Mouse (Mus musculus): ENCODE results near the gene Trmt10a. TPM values are rescaled to one million over a fixed set of nuclear protein-coding genes. Genes with fewer than 3 reads are reported as not detected.

The Trmt10a gene
- polyA plus RNA-seq, 1 experiment from 2014 or later, result 13.7 TPM

Other genes with a start within 250 kb of the Trmt10a start
- 99.2 and 100 TPM in 2 replicates for gene Lamtor3, start 224.9 kb upstream of the Trmt10a start, polyA plus RNA-seq (2016; fragmentation: Nextera tagmentation; extraction: Ambion mirVana)
- gene Dapp1, start 161.9 kb upstream of the Trmt10a start, polyA plus RNA-seq (2016; fragmentation: Nextera tagmentation; extraction: Ambion mirVana), result 8.7 and 9.3 TPM in 2 replicates
- gene 1110002E22Rik, start 78.4 kb upstream of the Trmt10a start, polyA plus RNA-seq (2016; fragmentation: Nextera tagmentation; extraction: Ambion mirVana), result 3.2 and 6.8 TPM in 2 replicates
- 0.20 TPM in 1 of 2 replicates, not detected in the other for gene Gm5105, start 76.1 kb upstream of the Trmt10a start, polyA plus RNA-seq (2016; fragmentation: Nextera tagmentation; extraction: Ambion mirVana)
- gene Mttp, start 1.5 kb downstream of the Trmt10a start, polyA plus RNA-seq (2016; fragmentation: Nextera tagmentation; extraction: Ambion mirVana), result 9.0 and 19.0 TPM in 2 replicates
- gene 4930579F01Rik, start 50.4 kb downstream of the Trmt10a start, polyA plus RNA-seq (2016; fragmentation: Nextera tagmentation; extraction: Ambion mirVana), result not detected in 2 replicates
- gene Adh7, start 74.3 kb downstream of the Trmt10a start, polyA plus RNA-seq (2016; fragmentation: Nextera tagmentation; extraction: Ambion mirVana), result 0.19 TPM in 1 of 2 replicates, not detected in the other
- 0.99 and 1.0 TPM in 2 replicates for gene Adh1, start 117.5 kb downstream of the Trmt10a start, polyA plus RNA-seq (2016; fragmentation: Nextera tagmentation; extraction: Ambion mirVana)
- gene Adh6a, start 169.8 kb downstream of the Trmt10a start, polyA plus RNA-seq (2016; fragmentation: Nextera tagmentation; extraction: Ambion mirVana), result 0.17 TPM in 1 of 2 replicates, not detected in the other
- gene Adh6b, start 198.3 kb downstream of the Trmt10a start, polyA plus RNA-seq (2016; fragmentation: Nextera tagmentation; extraction: Ambion mirVana), result 1.7 and 2.9 TPM in 2 replicates

Data from heart, embryonic 10.5 days (tissue).